Mouse (Mus musculus): ENCODE data around the gene Slc39a11. TPM values are rescaled to one million over a fixed set of nuclear protein-coding genes. Genes with fewer than 3 reads are reported as not detected.

Slc39a11 gene
- polyA plus RNA-seq, 1 experiment from 2014 or later, result 42.2 TPM

- peak overlapping the region; percentile 92 for H3K27ac ChIP-seq (replicated peaks)
- peak overlapping the region; percentile 87 for H3K4me3 ChIP-seq
- H3K9ac ChIP-seq (replicated peaks), result peak overlapping the region; percentile 74
- H3K4me2 ChIP-seq (replicated peaks), result peak overlapping the region; percentile 98
- no peaks in the 10 kb centered on the region for H3K9me3 ChIP-seq
- peaks cover 55% of the 10 kb centered on the region for H3K4me1 ChIP-seq
- no peaks in the 10 kb centered on the region for H3K27me3 ChIP-seq
- ATAC-seq (replicated peaks), result peak; percentile 21
- peaks cover 6% of the 10 kb centered on the region for H3K36me3 ChIP-seq
- WGBS, result 2% methylated on average over 38 of the region's 38 CpGs
These were observed 33.2 kb upstream of the Slc39a11 start for GRCm38 (mm10) chr11:113682897-113683626.

DNA sequence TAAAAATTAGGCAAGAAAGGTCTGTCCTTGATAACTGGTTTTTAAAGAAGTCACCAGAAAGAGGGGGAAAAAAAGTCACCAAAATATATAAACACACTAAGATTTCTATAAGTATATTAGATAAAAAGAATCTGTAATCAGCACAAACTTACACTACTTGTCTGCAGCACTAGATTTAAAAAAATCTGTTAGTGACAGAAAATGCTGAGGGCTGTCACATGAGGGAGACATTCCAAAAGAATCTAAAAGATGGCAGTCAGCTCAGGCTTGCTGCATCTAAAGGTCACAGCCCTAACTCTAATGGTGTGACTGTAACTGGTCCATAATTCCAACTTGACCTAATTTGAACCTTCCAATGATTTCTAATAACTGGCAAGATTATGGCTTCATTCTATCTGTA lies 32.1 kb upstream of the Slc39a11 start:
- Histone ChIP-seq H3K4me1 (peaks cover 53% of the 10 kb centered on the region), H3K9ac (replicated peaks) (0 out of 2 replicates have a peak overlapping the region, but pooled peaks have one; percentile 32), H3K27ac (replicated peaks) (no peak overlapping the region), H3K36me3 (peaks cover 2% of the 10 kb centered on the region), H3K4me3 (peak overlapping the region; percentile 87), H3K27me3 (no peaks in the 10 kb centered on the region), H3K4me2 (replicated peaks) (peak overlapping the region; percentile 98), H3K9me3 (no peaks in the 10 kb centered on the region)
- no peak for ATAC-seq (replicated peaks)

GRCm38 (mm10) chr11:113680954-113681353 lies 31.1 kb upstream of the Slc39a11 start:
- Histone ChIP-seq H3K4me1 (peaks cover 44% of the 10 kb centered on the region), H3K27ac (replicated peaks) (no peak overlapping the region), H3K9me3 (no peaks in the 10 kb centered on the region), H3K4me2 (replicated peaks) (no peak overlapping the region), H3K9ac (replicated peaks) (0 out of 2 replicates have a peak overlapping the region, but pooled peaks have one; percentile 13), H3K4me3 (no peak overlapping the region), H3K27me3 (no peaks in the 10 kb centered on the region), H3K36me3 (peaks cover 13% of the 10 kb centered on the region)
- whole genome bisulfite sequencing, result 95% methylated on average over 2 of the region's 2 CpGs
- no peak for ATAC-seq (replicated peaks)

DNA sequence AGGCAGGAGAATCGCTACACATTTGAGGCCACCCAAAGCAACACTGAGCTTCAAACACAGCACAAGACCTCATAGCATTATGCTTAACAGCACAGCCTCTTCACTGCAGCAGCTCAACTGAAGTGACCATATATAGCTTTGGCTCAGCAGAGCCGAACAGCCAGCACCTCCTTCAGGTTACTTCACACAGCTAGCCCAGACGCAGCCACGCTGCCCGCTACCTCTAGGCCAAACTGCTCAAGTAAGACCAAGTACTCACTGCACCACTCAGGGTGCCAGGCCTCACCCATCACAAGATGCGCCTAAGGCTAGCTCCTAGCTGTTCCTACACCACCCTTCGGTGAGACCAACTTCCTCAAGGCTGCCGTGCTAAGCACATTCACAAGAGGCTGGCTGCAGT lies 28.5 kb upstream of the Slc39a11 start:
- Histone ChIP-seq H3K27me3 (no peaks in the 10 kb centered on the region), H3K9me3 (no peaks in the 10 kb centered on the region), H3K27ac (replicated peaks) (no peak overlapping the region), H3K36me3 (peaks cover 24% of the 10 kb centered on the region), H3K4me2 (replicated peaks) (no peak overlapping the region), H3K4me3 (no peak overlapping the region), H3K4me1 (peaks cover 37% of the 10 kb centered on the region), H3K9ac (replicated peaks) (no peak overlapping the region)
- 90% methylated on average over 8 of the region's 8 CpGs for WGBS
- ATAC-seq (replicated peaks), result no peak

DNA sequence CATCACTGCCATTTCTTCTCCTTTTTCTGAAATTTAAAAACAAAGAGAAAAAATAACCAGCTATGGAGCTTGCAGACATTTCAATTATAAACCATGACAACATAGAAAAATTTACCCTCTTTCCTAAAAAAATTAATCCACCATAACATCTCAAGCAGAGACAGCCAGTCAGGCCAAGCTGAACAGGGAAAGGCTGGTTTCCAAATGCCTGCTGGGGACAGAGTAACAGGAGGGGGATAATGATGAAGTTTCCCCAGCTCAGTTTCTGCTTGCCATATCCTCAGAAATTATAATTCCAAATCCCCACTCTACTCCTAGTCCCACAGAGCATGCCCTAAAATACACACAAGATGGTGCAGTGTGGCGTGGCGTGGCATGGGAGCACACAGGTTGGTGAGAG lies 27.5 kb upstream of the Slc39a11 start:
- Histone ChIP-seq H3K36me3 (peaks cover 33% of the 10 kb centered on the region), H3K27me3 (no peaks in the 10 kb centered on the region), H3K4me3 (no peak overlapping the region), H3K9me3 (no peaks in the 10 kb centered on the region), H3K9ac (replicated peaks) (no peak overlapping the region), H3K27ac (replicated peaks) (no peak overlapping the region), H3K4me2 (replicated peaks) (no peak overlapping the region), H3K4me1 (peaks cover 32% of the 10 kb centered on the region)
- 94% methylated on average over 2 of the region's 2 CpGs for WGBS
- no peak for ATAC-seq (replicated peaks)

DNA sequence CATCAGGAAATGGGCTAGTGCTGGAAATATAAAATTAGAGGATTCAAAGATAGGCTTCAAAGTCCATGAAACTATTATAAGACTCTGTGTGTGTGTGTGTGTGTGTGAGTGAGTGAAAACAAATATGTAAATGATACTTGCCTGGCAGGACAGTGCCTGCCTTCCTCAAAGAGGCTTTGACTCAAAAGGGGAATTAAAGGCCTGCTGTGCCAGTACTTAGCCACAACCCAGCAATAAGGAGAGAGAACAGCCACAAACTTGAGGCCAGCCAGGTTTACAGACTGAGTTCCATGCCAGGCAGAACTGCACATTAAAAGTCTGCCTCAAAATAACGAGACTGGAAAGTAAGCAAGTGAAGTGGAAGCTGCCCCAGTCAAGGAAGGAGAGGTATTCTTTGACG lies 27.0 kb upstream of the Slc39a11 start:
- no peak for ATAC-seq (replicated peaks)
- 48% methylated on average over 2 of the region's 2 CpGs for WGBS
- H3K9me3 ChIP-seq, result no peaks in the 10 kb centered on the region
- H3K4me2 ChIP-seq (replicated peaks), result no peak overlapping the region
- no peak overlapping the region for H3K4me3 ChIP-seq
- no peak overlapping the region for H3K9ac ChIP-seq (replicated peaks)
- H3K27me3 ChIP-seq, result no peaks in the 10 kb centered on the region
- peaks cover 27% of the 10 kb centered on the region for H3K4me1 ChIP-seq
- peaks cover 36% of the 10 kb centered on the region for H3K36me3 ChIP-seq
- no peak overlapping the region for H3K27ac ChIP-seq (replicated peaks)

DNA sequence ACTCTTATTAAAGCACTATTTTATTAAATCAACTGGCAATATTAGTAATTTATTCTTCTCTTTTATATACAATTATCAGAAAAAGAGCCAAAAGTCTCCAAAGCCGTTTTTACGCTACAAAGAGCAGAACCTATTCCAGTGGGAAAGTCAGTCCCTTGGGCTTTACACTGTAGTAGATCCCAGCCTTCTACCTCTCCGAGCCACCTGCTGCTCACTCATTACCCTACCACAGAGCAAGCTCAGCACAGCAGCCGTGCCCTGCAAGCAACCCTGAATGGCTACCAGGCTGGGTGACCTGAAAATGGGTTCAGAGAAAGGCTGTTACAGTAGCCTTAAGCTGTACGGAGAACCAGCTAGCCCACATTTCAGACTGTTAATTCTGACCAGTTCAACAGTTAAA lies 24.7 kb upstream of the Slc39a11 start:
- Histone ChIP-seq H3K27me3 (no peaks in the 10 kb centered on the region), H3K9ac (replicated peaks) (no peak overlapping the region), H3K4me3 (no peak overlapping the region), H3K27ac (replicated peaks) (no peak overlapping the region), H3K4me1 (peaks cover 12% of the 10 kb centered on the region), H3K36me3 (peaks cover 41% of the 10 kb centered on the region), H3K9me3 (no peaks in the 10 kb centered on the region), H3K4me2 (replicated peaks) (no peak overlapping the region)
- WGBS, result 92% methylated on average over 5 of the region's 5 CpGs
- ATAC-seq (replicated peaks), result no peak

GRCm38 (mm10) chr11:113673614-113674013 lies 23.7 kb upstream of the Slc39a11 start:
- WGBS, result 70% methylated on average over 4 of the region's 4 CpGs
- Histone ChIP-seq H3K4me1 (peaks cover 12% of the 10 kb centered on the region), H3K4me2 (replicated peaks) (no peak overlapping the region), H3K36me3 (peaks cover 41% of the 10 kb centered on the region), H3K27ac (replicated peaks) (0 out of 2 replicates have a peak overlapping the region, but pooled peaks have one; percentile 23), H3K9ac (replicated peaks) (no peak overlapping the region), H3K9me3 (no peaks in the 10 kb centered on the region), H3K27me3 (no peaks in the 10 kb centered on the region), H3K4me3 (no peak overlapping the region)
- ATAC-seq (replicated peaks), result no peak

DNA sequence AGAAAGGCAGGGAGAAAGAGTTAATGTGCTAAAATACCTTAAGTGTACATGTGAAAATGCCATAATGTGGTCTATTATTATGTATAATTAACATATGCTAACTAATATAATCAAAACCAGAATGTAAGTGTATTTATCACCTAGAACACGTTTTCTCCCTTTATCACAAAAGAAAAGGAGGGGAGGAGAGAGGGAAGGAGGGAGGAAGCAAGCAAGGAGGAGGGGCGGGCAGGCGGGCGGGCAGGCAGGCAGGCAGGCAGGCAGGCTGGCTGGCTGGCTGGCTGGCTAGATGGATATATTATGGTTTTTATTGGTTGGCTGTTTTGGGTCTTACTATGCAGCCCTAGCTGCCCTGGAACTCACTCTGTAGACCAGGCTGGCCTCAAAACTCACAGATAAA lies 19.8 kb upstream of the Slc39a11 start:
- H3K36me3 ChIP-seq, result peaks cover 22% of the 10 kb centered on the region
- no peak for ATAC-seq (replicated peaks)
- no peak overlapping the region for H3K4me3 ChIP-seq
- H3K9me3 ChIP-seq, result no peaks in the 10 kb centered on the region
- no peak overlapping the region for H3K27ac ChIP-seq (replicated peaks)
- H3K27me3 ChIP-seq, result no peaks in the 10 kb centered on the region
- peaks cover 28% of the 10 kb centered on the region for H3K4me1 ChIP-seq
- no peak overlapping the region for H3K4me2 ChIP-seq (replicated peaks)
- H3K9ac ChIP-seq (replicated peaks), result no peak overlapping the region
- 79% methylated on average over 4 of the region's 4 CpGs for WGBS

GRCm38 (mm10) chr11:113668857-113669256 lies 19.0 kb upstream of the Slc39a11 start:
- WGBS, result 91% methylated on average over 5 of the region's 5 CpGs
- Histone ChIP-seq H3K4me1 (peaks cover 26% of the 10 kb centered on the region), H3K27me3 (no peaks in the 10 kb centered on the region), H3K27ac (replicated peaks) (no peak overlapping the region), H3K36me3 (peaks cover 26% of the 10 kb centered on the region), H3K4me2 (replicated peaks) (no peak overlapping the region), H3K9ac (replicated peaks) (no peak overlapping the region), H3K9me3 (no peaks in the 10 kb centered on the region), H3K4me3 (no peak overlapping the region)
- no peak for ATAC-seq (replicated peaks)

DNA sequence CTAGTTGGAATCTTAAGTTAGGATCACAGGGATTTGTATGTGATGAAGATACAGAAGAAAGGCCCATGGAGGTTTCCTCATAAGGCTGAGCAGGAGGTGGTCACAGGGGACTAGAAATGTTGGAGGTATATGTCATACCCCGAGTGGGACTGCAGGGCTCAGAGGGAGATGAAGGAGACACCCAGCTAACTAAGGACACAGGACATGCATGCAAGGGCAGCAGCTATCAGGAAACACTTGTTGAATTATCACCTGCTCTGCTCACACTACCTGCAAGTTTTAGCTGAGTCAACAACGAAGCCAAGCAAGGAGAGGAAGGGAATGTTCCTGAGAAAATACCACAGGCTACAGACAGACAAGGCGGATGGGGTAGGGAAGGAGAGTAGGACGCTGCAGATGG lies 17.8 kb upstream of the Slc39a11 start:
- no peak overlapping the region for H3K9ac ChIP-seq (replicated peaks)
- no peak for ATAC-seq (replicated peaks)
- no peaks in the 10 kb centered on the region for H3K27me3 ChIP-seq
- 91% methylated on average over 4 of the region's 4 CpGs for WGBS
- no peaks in the 10 kb centered on the region for H3K9me3 ChIP-seq
- H3K27ac ChIP-seq (replicated peaks), result no peak overlapping the region; the same call in 1 of the 2 replicates
- peaks cover 24% of the 10 kb centered on the region for H3K36me3 ChIP-seq
- H3K4me2 ChIP-seq (replicated peaks), result no peak overlapping the region
- no peak overlapping the region for H3K4me3 ChIP-seq
- H3K4me1 ChIP-seq, result peaks cover 19% of the 10 kb centered on the region

GRCm38 (mm10) chr11:113667122-113667521 lies 17.2 kb upstream of the Slc39a11 start:
- Histone ChIP-seq H3K27ac (replicated peaks) (no peak overlapping the region; the same call in 1 of the 2 replicates), H3K4me2 (replicated peaks) (no peak overlapping the region), H3K4me1 (peaks cover 19% of the 10 kb centered on the region), H3K4me3 (no peak overlapping the region), H3K9ac (replicated peaks) (no peak overlapping the region), H3K36me3 (peaks cover 24% of the 10 kb centered on the region), H3K9me3 (no peaks in the 10 kb centered on the region), H3K27me3 (no peaks in the 10 kb centered on the region)
- WGBS, result 51% methylated on average over 2 of the region's 2 CpGs
- ATAC-seq (replicated peaks), result peak; percentile 57; the same call in 1 of the 2 replicates

GRCm38 (mm10) chr11:113666648-113667047 lies 16.8 kb upstream of the Slc39a11 start:
- H3K27me3 ChIP-seq, result no peaks in the 10 kb centered on the region
- WGBS, result 65% methylated on average over 10 of the region's 10 CpGs
- no peak for ATAC-seq (replicated peaks)
- no peak overlapping the region for H3K4me2 ChIP-seq (replicated peaks)
- H3K9ac ChIP-seq (replicated peaks), result no peak overlapping the region
- no peak overlapping the region for H3K4me3 ChIP-seq
- H3K36me3 ChIP-seq, result peaks cover 26% of the 10 kb centered on the region
- H3K27ac ChIP-seq (replicated peaks), result peak overlapping the region; percentile 31; the same call in 1 of the 2 replicates
- H3K4me1 ChIP-seq, result peaks cover 19% of the 10 kb centered on the region
- no peaks in the 10 kb centered on the region for H3K9me3 ChIP-seq

Data from forebrain, embryonic 15.5 days (tissue).